Mouse (Mus musculus) pancreas, adult 10 weeks (tissue): ENCODE results near the gene Slc38a10. TPM values are rescaled to one million over a fixed set of nuclear protein-coding genes. Genes with fewer than 3 reads are reported as not detected.

Experiments
- polyA plus RNA-seq: library from polyadenylated mRNA; stranded (reverse); fragments of 350-450 nt; fragmentation: Illumina TruSeq; extraction: RNeasy Lipid Tissue Mini Kit (QIAGEN cat#74804); gene quantifications from one replicate; pipeline ENCODE4 v1.2.3, GENCODE M21; 2015; ENCODE audit warnings: low read depth, low replicate concordance; ENCODE audit not compliant: insufficient read depth

Gene Slc38a10
- polyA plus RNA-seq = 29.3 TPM

DNA sequence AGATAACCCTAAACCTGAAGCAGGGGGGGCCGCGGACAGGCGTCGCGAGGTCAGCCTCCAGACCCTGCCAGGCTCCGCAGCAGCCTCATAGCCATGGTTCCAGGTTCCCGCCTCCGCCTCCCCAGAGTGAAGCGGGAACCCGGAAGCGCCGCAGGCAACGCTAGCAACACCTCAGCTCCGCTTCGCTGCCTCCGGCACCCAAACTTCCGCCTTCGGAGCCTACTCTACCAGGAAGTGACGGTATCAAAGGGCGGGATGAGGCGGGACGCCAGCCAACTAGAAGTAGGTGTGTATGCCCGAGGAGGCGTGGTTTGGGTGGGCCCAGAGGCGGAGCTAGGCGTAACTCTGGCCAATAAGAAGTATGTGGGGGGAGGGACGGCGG, at the start of gene Slc38a10:
TSS of gene Slc38a10 (minus strand) at position 234 of the 382 bp plus-strand sequence.

DNA sequence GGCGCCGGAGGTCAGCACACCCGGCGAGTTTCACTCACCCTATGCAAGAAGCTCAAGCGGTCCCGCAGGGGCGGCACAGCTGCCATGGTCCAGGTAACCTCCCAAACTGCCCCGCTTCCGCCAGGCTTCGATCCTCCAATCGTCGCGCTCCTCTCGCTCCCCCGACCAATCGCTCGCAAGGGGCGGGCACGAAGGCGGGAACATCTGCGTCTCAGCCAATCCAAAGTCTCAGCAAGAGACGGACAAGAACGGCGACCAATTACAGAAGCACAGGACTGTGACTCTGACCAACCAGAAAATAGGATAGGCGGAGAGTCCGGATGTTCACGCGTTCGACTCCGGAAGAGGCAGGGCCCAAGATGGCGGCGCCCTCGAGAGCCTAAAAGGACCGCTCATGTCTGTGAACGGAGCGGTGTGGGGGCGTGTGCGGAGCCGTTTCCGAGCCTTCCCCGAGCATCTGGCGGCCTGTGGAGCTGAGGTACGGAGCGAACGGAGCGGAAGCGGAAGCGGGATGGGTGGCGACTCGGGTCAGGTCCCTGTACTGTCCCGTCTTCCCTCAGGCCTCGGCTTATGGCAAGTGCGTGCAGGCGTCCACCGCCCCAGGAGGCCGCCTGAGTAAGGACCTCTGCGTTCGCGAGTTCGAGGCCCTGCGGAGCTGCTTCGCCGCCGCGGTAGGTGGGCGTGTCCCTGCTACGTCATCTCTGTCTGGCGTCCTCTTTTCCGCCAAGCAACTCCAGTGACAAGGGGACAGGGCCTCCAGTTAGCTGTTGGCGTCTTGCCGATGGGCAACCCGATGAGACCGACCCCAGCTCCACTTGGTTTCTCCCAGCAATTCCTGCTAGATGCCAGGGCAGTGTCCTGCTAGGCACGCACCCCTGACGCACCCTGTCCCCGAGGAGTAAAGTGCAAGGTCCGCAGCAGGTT, 52.3 kb downstream of the Slc38a10 start, which contains the start of the genes Tepsin and Ndufaf8:
TSS of gene Tepsin (minus strand) at position 144 of the 924 bp plus-strand sequence.
TSS of gene Ndufaf8 (plus strand) at position 341 of the 924 bp plus-strand sequence.

DNA sequence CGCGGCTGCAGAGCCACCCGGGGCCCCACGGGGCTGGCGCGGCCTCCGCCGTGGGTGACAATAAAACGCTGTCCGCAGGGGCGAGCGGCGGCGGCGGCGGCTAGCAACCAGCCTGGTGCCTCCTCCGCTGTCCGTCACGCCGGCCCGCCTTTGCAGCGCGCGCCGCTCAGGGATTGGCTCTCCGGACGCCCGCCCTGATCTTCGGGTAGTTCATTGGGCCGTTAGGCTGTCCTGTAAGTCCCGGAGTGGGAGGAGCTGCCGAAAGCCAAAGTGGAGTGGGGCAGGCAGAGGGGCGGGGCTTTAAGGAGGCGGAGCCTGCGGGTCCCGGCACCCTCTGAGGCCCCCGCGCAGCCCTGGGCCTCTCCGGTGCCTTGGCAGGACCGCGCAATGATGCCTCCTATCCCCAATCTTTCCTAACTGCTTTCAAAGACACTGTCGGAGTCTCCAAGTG, 64.4 kb downstream of the Slc38a10 start, which contains the start of gene Cep131:
TSS of gene Cep131 (minus strand) at position 126 of the 451 bp plus-strand sequence.

Other genes starting within 250 kb of the Slc38a10 start
- gene Chmp6, start 237.9 kb downstream of the Slc38a10 start, polyA plus RNA-seq = 7.9 TPM
- 14.7 TPM for gene Baiap2, start 208.6 kb downstream of the Slc38a10 start, polyA plus RNA-seq
- 3.7 TPM for gene Aatk, start 104.2 kb downstream of the Slc38a10 start, polyA plus RNA-seq
- gene Cep131, start 64.5 kb downstream of the Slc38a10 start, polyA plus RNA-seq = 9.6 TPM
- gene Tepsin, start 52.6 kb downstream of the Slc38a10 start, polyA plus RNA-seq = 11.9 TPM
- 16.9 TPM for gene Ndufaf8, start 52.4 kb downstream of the Slc38a10 start, polyA plus RNA-seq
- gene Bahcc1, start 81.6 kb upstream of the Slc38a10 start, polyA plus RNA-seq = 4.6 TPM
- gene Actg1, start 197.2 kb upstream of the Slc38a10 start, polyA plus RNA-seq = 280 TPM
- gene Fscn2, start 210.2 kb upstream of the Slc38a10 start, polyA plus RNA-seq = not detected
- gene Faap100, start 227.4 kb upstream of the Slc38a10 start, polyA plus RNA-seq = 5.7 TPM